Mouse (Mus musculus): ENCODE measurements around the gene Tcp1.

- TF ChIP-seq EP300 (IDR thresholded peaks at IDR 0.05; ENCODE audit: low read depth) (no peak), CTCF (IDR thresholded peaks at IDR 0.05; ENCODE audit: low read depth) (no peak)
Measured at GRCm38 (mm10) chr17:12868043-12868442, 47.5 kb upstream of the Tcp1 start, which contains the start of gene Mas1.
